Mouse (Mus musculus) stomach, embryonic 14.5 days (tissue): ENCODE measurements around the gene Ppfia4. TPM values are rescaled to one million over a fixed set of nuclear protein-coding genes. Genes with fewer than 3 reads are reported as not detected.

Experiments
- ATAC-seq: fragments of 200-750 bp; cut with Nextera tagmentation; 2 replicates; pipeline ENCODE4 v1.8.0; 2017; ENCODE audit warnings: low read depth, moderate TSS enrichment; ENCODE audit not compliant: insufficient number of reproducible peaks, insufficient read depth, low FRiP score
- H3K27ac ChIP-seq: fragments of 300-500 bp; sonication (generic); 2 replicates; pipeline ENCODE4 v1.5.1; 2014; ENCODE audit warnings: mild to moderate bottlenecking, low read length, moderate library complexity, mixed read lengths
- H3K27me3 ChIP-seq: fragments of 300-500 bp; sonication (generic); 2 replicates; pipeline ENCODE4 v1.6.1; 2014; ENCODE audit warnings: low read length, control low read depth, mixed read lengths; ENCODE audit not compliant: control insufficient read depth, insufficient read depth
- H3K36me3 ChIP-seq: fragments of 300-500 bp; sonication (generic); 2 replicates; pipeline ENCODE4 v1.6.1; 2014; ENCODE audit warnings: mild to moderate bottlenecking, control low read depth, low read length, moderate library complexity, mixed read lengths; ENCODE audit not compliant: control insufficient read depth, insufficient read depth
- H3K4me1 ChIP-seq: fragments of 300-500 bp; sonication (generic); 2 replicates; pipeline ENCODE4 v1.6.1; 2014; ENCODE audit warnings: low read length, control low read depth, mixed read lengths; ENCODE audit not compliant: control insufficient read depth, insufficient read depth
- H3K4me2 ChIP-seq: fragments of 300-500 bp; sonication (generic); replicated peaks from 2 replicates; pipeline ENCODE4 v1.6.1; 2014; ENCODE audit warnings: low read depth, low read length, control low read depth
- H3K4me3 ChIP-seq: fragments of 300-500 bp; sonication (generic); 2 replicates; pipeline ENCODE4 v1.5.1; 2014; ENCODE audit warnings: low read depth, low read length, control low read depth
- H3K9ac ChIP-seq: fragments of 300-500 bp; sonication (generic); replicated peaks from 2 replicates; pipeline ENCODE4 v1.6.1; 2014; ENCODE audit warnings: low read depth, mild to moderate bottlenecking, control low read depth, low read length, moderate library complexity, mixed read lengths
- H3K9me3 ChIP-seq: fragments of 300-500 bp; sonication (generic); 2 replicates; pipeline ENCODE4 v1.6.1; 2016; ENCODE audit warnings: low read depth, low read length, control low read depth; ENCODE audit not compliant: control insufficient read depth
- WGBS: fragments of 180-500 bp; shearing (Covaris S2); extraction: QIAGEN DNeasy Blood & Tissue Kit; methylation state at CpG from one replicate; pipeline ENCODE4 v1.1.7; 2014; 5-methylcytosine and 5-hydroxymethylcytosine counted together
- polyA plus RNA-seq: library from polyadenylated mRNA; unstranded; fragments of >200 nt; fragmentation: Nextera tagmentation; extraction: Ambion mirVana; gene quantifications from 2 replicates; pipeline ENCODE4 v1.2.1, GENCODE M21; 2014

The Ppfia4 gene
- polyA plus RNA-seq, 1 experiment from 2014 or later = 5.7 TPM

DNA sequence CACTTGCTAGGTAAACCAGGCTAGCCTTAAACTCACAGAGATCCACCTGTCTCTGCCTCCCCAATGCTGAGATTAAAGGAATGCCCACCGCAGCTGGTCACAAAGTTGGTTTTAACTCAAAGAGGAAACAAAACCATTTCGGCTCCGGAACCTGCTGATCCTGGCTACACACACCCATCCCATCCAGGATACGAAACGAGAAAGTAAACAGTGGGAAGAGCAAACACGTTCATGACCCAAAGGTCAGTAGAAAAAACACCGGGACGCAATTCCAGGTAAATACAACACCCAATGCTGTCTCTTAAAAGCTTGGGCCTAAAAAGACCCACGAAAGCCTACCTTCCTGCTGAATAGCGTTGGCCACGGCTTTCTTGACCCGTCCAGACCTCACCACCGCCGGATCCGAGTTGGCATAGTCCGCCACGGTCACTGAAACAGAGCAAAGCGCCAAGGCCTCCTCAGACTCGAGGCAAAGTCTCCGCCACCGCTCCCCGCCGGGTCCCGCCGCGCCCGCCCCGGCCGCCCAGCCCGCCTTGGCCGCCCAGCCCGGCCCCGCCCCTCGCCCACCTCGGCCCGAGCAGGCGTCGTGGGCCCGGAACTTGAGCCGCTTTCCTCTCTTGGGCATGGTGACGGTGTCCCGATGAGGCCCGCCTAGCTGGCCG is 28.6 kb upstream of the Ppfia4 start:
- H3K4me2 ChIP-seq = peak overlapping the region; percentile 72
- WGBS = 2% methylated on average over 44 of the region's 44 CpGs
- peaks cover 6% of the 10 kb centered on the region; the same call in 1 of the 2 replicates for H3K4me1 ChIP-seq
- H3K9ac ChIP-seq = peak overlapping the region; percentile 82
- peak overlapping the region; percentile 78 for H3K27ac ChIP-seq
- H3K27me3 ChIP-seq = no peaks in the 10 kb centered on the region
- peaks cover 22% of the 10 kb centered on the region for H3K36me3 ChIP-seq
- peak; percentile 80 for ATAC-seq
- H3K4me3 ChIP-seq = peak overlapping the region; percentile 85
- H3K9me3 ChIP-seq = no peaks in the 10 kb centered on the region

DNA sequence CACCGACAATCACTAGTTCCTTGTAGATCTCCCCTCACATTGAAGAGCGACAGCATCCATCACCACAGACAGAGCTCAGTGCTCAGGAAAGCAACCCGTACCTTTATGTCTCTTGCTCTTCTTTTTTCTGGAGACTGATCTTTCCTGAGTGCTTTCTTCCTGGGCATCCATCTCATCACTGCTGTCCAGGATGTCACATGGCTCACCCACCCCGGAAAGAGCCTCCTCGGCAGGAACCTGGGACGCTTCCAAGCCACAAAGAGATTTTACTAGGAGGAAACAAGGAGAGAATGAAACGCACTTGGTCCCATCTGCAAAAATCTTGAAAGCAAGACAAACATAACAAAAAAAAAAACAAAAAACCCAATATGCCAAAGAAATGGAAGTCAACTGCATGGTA is 27.9 kb upstream of the Ppfia4 start:
- Histone ChIP-seq H3K4me1 (peaks cover 6% of the 10 kb centered on the region; the same call in 1 of the 2 replicates), H3K9me3 (no peaks in the 10 kb centered on the region), H3K4me2 (peak overlapping the region; percentile 72), H3K4me3 (peak overlapping the region; percentile 85), H3K36me3 (peaks cover 29% of the 10 kb centered on the region), H3K27ac (no peak overlapping the region), H3K27me3 (no peaks in the 10 kb centered on the region), H3K9ac (peak overlapping the region; percentile 82)
- ATAC-seq = no peak
- 76% methylated on average over 7 of the region's 7 CpGs for WGBS

DNA sequence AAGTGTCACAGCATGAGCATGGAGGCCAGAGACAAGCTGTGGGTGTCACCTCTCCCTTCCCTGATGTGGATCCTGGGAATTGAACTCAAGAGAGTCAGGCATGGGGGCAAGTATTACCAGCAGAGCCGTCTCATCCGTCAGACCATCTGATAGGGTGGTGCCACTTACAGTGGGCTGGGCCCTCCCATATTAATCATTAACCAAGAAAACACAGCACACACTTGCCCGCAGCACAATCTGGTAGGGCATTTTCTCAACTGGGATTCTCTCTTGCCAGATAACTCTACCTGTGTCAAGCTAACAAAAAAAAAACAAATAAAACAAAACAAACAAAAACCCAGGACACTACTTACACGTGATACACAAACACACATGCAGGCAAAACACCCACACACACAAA is 24.7 kb upstream of the Ppfia4 start:
- H3K36me3 ChIP-seq = peaks cover 60% of the 10 kb centered on the region
- WGBS = 58% methylated on average over 4 of the region's 4 CpGs
- H3K9me3 ChIP-seq = no peaks in the 10 kb centered on the region
- no peak overlapping the region for H3K9ac ChIP-seq
- H3K27me3 ChIP-seq = no peaks in the 10 kb centered on the region
- H3K27ac ChIP-seq = no peak overlapping the region
- H3K4me1 ChIP-seq = peaks cover 6% of the 10 kb centered on the region; the same call in 1 of the 2 replicates
- H3K4me3 ChIP-seq = no peak overlapping the region
- ATAC-seq = no peak
- no peak overlapping the region for H3K4me2 ChIP-seq

DNA sequence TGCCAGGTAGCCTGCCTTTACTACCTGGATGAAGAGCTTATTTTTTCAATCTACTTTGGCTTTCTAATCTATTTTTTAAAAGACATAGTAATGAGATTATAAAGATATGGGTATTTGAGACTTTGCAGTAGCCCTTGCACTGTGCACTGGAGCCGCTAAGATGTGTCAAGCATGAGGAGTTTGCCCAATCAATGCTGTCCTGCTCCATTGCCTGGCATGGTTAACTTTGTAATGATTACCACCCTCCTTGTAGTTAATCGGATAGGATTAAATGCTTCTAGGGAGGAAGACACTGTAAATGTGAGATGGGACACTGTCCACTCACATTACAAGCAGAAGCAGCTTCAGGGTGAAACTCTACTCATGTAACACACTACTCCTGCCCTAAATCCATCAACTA is 20.6 kb upstream of the Ppfia4 start:
- 100% methylated on average over 2 of the region's 2 CpGs for WGBS
- Histone ChIP-seq H3K4me2 (no peak overlapping the region), H3K4me3 (no peak overlapping the region), H3K27ac (no peak overlapping the region), H3K9ac (no peak overlapping the region), H3K9me3 (no peaks in the 10 kb centered on the region), H3K27me3 (no peaks in the 10 kb centered on the region), H3K36me3 (peaks cover 81% of the 10 kb centered on the region), H3K4me1 (no peaks in the 10 kb centered on the region)
- no peak for ATAC-seq

DNA sequence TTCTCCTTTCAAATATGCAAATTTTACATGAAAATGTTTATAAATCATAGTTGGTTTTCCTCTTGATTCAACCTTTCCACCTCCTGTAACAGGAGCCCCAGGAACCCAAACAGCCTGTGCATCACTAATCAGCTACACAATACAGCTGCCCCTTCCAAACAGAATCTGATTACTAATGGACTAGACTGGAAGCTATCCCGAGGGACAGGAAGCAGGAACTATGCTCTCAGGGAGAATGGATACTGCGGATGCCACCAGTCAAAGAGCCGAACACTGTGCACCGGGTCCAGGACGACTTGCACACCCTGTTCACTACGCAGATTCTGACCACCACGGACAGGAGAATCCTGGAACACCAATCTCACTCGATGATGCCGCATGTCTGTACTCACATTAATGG is 15.1 kb upstream of the Ppfia4 start:
- Histone ChIP-seq H3K27ac (no peak overlapping the region), H3K9me3 (no peaks in the 10 kb centered on the region), H3K36me3 (peaks cover 52% of the 10 kb centered on the region), H3K4me3 (no peak overlapping the region), H3K4me2 (no peak overlapping the region), H3K9ac (no peak overlapping the region), H3K27me3 (no peaks in the 10 kb centered on the region), H3K4me1 (0 out of 2 replicates have a peak, but pooled peaks cover 6% of the 10 kb centered on the region)
- ATAC-seq = no peak
- WGBS = 91% methylated on average over 9 of the region's 9 CpGs

DNA sequence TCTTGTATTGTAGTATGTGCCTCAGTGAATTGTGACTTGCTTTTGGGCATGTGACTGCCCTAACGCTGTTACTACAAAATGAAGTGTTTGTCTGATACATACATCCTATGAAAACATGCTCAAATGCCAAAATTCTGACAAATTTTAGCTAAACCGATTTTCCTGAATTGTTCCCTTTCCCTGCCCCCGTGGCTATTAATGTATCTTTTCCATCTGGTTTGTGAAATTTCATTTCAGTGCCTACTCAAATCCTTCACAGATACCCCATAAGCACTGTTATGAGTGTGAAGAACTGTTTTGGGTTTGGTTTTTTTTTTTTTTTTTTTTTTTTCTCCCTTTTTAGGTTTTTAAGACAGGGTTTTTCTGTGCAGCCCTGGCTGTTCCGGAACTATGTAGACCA is 12.3 kb upstream of the Ppfia4 start:
- Histone ChIP-seq H3K4me1 (0 out of 2 replicates have a peak, but pooled peaks cover 6% of the 10 kb centered on the region), H3K4me3 (peak overlapping the region; percentile 48)
- no peak for ATAC-seq

DNA sequence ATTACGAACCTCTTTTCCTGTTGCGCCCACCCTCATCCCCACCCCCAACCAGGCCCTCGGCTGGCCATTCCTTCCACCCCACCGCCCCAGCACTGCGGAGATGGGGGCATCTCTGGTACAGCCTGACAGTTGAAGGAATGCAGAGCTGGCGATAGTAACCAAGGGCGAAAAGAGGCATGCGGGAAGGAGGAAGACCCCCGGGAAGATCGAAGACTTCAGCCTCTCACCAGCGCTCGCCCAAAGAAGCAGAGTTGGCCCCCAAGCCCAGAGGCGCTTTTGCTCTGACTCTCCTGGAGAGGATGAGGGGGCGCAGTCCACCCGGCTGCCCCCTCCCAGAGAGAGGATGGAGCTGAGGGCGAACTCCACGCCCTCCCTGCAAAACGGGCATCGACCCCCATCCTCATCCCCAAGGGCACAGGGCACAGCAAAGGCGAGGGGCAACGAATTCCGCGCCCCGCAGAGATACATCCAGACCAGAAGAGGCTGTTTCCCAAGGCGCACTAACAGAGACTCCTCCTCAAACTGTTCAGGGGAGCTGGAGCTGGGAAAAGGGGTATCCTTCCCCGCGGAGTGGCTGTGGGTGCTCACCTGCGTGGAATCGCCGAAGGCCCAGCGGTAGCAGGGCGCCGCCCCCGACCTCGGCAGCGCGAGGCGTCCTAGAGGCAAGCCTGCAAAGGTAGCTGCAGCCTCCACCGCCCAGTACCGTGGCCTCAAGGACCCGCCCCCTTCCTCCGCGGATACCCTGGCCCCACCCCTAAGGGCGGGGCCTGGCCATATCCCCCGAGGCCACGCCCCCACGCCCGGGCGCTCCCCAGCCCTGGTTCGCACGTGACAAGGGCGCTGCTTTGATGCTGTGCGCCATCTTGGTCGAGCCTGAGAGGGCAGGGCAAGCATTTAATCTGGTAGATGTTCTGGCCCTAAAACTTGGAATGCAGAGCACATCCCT is 11.6 kb upstream of the Ppfia4 start:
- Histone ChIP-seq H3K36me3 (peaks cover 21% of the 10 kb centered on the region), H3K4me1 (0 out of 2 replicates have a peak, but pooled peaks cover 6% of the 10 kb centered on the region), H3K27me3 (no peaks in the 10 kb centered on the region), H3K4me2 (peak overlapping the region; percentile 91), H3K4me3 (peak overlapping the region; percentile 48), H3K27ac (peak overlapping the region; percentile 55; the same call in 1 of the 2 replicates), H3K9ac (peak overlapping the region; percentile 58), H3K9me3 (no peaks in the 10 kb centered on the region)
- peak; percentile 94 for ATAC-seq
- 1% methylated on average over 54 of the region's 54 CpGs for WGBS

More for the DNA sequence above, 12.3 kb upstream of the Ppfia4 start:
- H3K9ac ChIP-seq = no peak overlapping the region
- H3K9me3 ChIP-seq = no peaks in the 10 kb centered on the region
- H3K27ac ChIP-seq = no peak overlapping the region
- H3K36me3 ChIP-seq = peaks cover 29% of the 10 kb centered on the region
- H3K4me2 ChIP-seq = peak overlapping the region; percentile 91
- no peaks in the 10 kb centered on the region for H3K27me3 ChIP-seq
- WGBS = 77% methylated on average over 4 of the region's 4 CpGs

DNA sequence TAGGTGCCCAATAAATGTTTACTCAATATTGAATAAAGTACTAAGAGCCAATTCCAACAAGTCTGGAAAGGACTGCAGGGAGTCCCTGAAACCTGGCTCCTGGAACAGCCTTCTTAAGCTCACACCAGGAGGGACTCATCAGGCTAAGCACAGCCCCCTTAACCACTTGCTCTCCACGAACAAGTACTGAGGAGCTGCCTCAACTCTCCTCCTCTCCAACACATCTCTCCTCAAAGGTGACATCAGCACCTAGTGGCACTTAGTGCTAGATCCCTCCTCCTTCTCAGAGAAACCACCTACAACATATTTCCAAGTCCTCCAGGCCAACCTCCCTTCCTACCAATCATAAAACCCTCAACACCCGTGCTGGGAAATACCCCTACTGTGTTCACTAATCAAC is 10.8 kb upstream of the Ppfia4 start:
- peaks cover 20% of the 10 kb centered on the region for H3K36me3 ChIP-seq
- no peak overlapping the region for H3K27ac ChIP-seq
- H3K9ac ChIP-seq = no peak overlapping the region
- no peak for ATAC-seq
- 0 out of 2 replicates have a peak, but pooled peaks cover 6% of the 10 kb centered on the region for H3K4me1 ChIP-seq
- H3K27me3 ChIP-seq = no peaks in the 10 kb centered on the region
- WGBS = 13% methylated on average over 2 of the region's 2 CpGs
- H3K4me2 ChIP-seq = peak overlapping the region; percentile 91
- H3K4me3 ChIP-seq = peak overlapping the region; percentile 48
- no peaks in the 10 kb centered on the region for H3K9me3 ChIP-seq
